Mouse (Mus musculus) C2C12 (cell line): ENCODE measurements around the gene Adcy5. TPM values are rescaled to one million over a fixed set of nuclear protein-coding genes. Genes with fewer than 3 reads are reported as not detected.

Source experiments
- H3K27me3 ChIP-seq: one replicate; pipeline ENCODE4 v1.6.1; 2011; ENCODE audit not compliant: control insufficient read depth, insufficient read depth, insufficient read length
- H3K36me3 ChIP-seq: one replicate; pipeline ENCODE4 v1.6.1; 2011; ENCODE audit not compliant: control insufficient read depth, insufficient read depth
- H3K4me3 ChIP-seq: one replicate; pipeline ENCODE4 v1.5.1; 2011; ENCODE audit warnings: mild to moderate bottlenecking, control low read depth; ENCODE audit not compliant: poor library complexity, insufficient read depth, severe bottlenecking
- H3K79me2 ChIP-seq: one replicate; pipeline ENCODE4 v1.6.1; 2011; ENCODE audit not compliant: control insufficient read depth, insufficient read depth
- H3K79me3 ChIP-seq: one replicate; pipeline ENCODE4 v1.6.1; 2011; ENCODE audit warnings: low read depth, control low read depth
- H3ac ChIP-seq: one replicate; pipeline ENCODE3; 2011; ENCODE audit warnings: low read depth; ENCODE audit not compliant: control insufficient read depth, insufficient read length
- CEBPB ChIP-seq: IDR thresholded peaks from one replicate; pipeline ENCODE4 v1.6.1; 2011; ENCODE audit warnings: low read depth, mild to moderate bottlenecking, control low read depth, moderate library complexity
- CTCF ChIP-seq: IDR thresholded peaks from one replicate; pipeline ENCODE4 v1.5.1; 2011; ENCODE audit not compliant: control insufficient read depth, insufficient read depth, insufficient read length
- FOSL1 ChIP-seq: IDR thresholded peaks from one replicate; pipeline ENCODE4 v1.8.0; 2011; ENCODE audit warnings: mild to moderate bottlenecking, low read length; ENCODE audit not compliant: poor library complexity, insufficient read depth, severe bottlenecking
- MAX ChIP-seq: IDR thresholded peaks from one replicate; pipeline ENCODE4 v1.6.1; 2011; ENCODE audit warnings: mild to moderate bottlenecking, control low read depth
- MYOD1 ChIP-seq: IDR thresholded peaks from one replicate; pipeline ENCODE4 v1.6.1; 2011; ENCODE audit warnings: low read depth; ENCODE audit not compliant: control insufficient read depth, insufficient read length
- MYOG ChIP-seq: IDR thresholded peaks from one replicate; pipeline ENCODE4 v1.6.1; 2011; ENCODE audit not compliant: control insufficient read depth, insufficient read length; ENCODE audit errors: extremely low read depth
- USF1 ChIP-seq: IDR thresholded peaks from one replicate; pipeline ENCODE4 v1.6.1; 2011; ENCODE audit warnings: low read depth, mild to moderate bottlenecking, control low read depth, moderate library complexity
- polyA plus RNA-seq: library from polyadenylated mRNA; unstranded; fragments of >200 nt; fragmentation: generic; extraction: Trizol; gene quantifications from one replicate; pipeline ENCODE4 v1.2.1, GENCODE M21; 2012; ENCODE audit warnings: missing spikeins

Adcy5 gene
- polyA plus RNA-seq, 1 experiment = 0.02 TPM

DNA sequence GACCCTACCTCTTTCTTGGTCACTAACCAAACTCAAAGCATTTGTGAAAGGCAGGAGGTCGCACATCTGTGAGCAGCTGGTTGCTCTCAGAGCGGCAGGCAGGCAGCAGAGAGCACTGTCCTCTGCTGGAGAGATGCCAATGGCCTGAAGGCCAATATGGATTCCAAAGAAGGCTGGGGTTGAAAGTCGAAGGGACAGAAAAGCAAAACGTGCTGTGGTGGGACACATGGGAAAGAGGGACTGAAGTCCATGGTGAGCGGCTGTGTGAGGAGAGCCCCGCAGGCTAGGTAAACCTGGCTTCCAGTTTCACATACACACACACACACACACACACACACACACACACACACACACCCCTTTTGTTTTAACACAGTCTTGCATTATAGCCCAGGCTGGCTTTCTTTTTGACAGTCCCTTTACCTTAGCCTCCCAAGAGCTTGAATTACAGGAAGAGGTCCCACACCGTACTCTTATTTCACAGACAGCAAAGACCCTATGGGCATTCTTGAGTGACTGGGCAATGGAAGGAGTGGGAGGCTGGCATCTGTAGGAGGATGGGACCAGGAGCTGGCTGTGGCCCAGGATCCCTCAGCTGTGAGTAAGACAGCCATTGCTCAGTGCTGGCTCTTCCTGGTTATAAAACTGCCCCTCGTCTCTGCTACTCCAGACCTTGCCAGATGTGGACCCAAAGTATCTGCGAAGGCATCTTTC is 45.9 kb downstream of the Adcy5 start:
- no peak overlapping the region for H3K4me3 ChIP-seq
- no peak for TF ChIP-seq FOSL1
- TF ChIP-seq MYOD1 = no peak
- TF ChIP-seq USF1 = no peak
- no peak for TF ChIP-seq MAX
- no peak for TF ChIP-seq MYOG
- no peak for TF ChIP-seq CTCF
- no peak for TF ChIP-seq CEBPB
- H3ac ChIP-seq = no peak overlapping the region
- no peaks in the 10 kb centered on the region for H3K79me3 ChIP-seq
- no peaks in the 10 kb centered on the region for H3K79me2 ChIP-seq
- peaks cover 46% of the 10 kb centered on the region for H3K27me3 ChIP-seq
- H3K36me3 ChIP-seq = no peaks in the 10 kb centered on the region

DNA sequence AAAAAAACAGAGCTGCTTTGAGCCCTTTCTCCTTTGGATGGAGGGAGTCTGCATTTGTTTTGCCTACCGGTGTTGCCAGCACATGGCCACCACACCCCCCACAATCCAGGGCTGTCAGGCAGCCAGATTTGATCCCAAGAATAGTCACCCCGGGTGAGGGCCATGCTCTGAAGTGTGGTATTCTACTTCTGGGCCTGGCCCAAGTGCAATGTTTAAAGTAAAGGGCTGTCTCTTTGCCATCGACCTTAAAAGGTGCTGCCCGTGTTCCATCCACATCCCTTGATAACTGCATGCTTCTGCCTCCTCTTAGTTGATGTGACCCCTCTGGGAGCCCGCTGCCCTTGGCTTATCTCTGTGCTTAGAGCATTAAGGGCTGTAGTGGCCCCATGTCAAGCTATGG is 46.6 kb downstream of the Adcy5 start:
- TF ChIP-seq MAX = no peak
- no peak for TF ChIP-seq MYOG
- TF ChIP-seq MYOD1 = no peak
- TF ChIP-seq USF1 = no peak
- no peak for TF ChIP-seq FOSL1
- no peak for TF ChIP-seq CEBPB
- no peak for TF ChIP-seq CTCF
- no peak overlapping the region for H3ac ChIP-seq
- H3K4me3 ChIP-seq = no peak overlapping the region
- no peaks in the 10 kb centered on the region for H3K79me2 ChIP-seq
- peaks cover 51% of the 10 kb centered on the region for H3K27me3 ChIP-seq
- no peaks in the 10 kb centered on the region for H3K79me3 ChIP-seq
- H3K36me3 ChIP-seq = no peaks in the 10 kb centered on the region

DNA sequence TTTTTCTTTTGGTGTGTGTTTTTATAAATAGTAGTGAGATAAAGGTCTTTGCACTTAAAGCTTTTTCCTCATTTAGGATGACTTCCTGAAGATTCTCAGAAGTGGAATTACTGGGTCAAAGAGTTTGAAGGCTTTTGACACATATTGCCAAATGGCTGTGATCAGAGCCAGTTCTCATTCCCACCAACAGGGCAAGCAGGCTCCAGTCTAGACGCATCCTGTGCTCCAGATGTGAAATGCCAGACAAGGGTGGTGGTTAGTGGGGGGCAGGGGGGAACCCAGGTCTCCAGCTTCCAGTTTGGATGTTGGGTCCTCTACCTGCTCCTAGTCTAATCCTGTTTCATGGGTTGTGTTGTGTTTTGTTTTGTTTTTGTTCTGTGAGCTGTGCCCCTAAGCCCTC is 48.8 kb downstream of the Adcy5 start:
- no peak for TF ChIP-seq MYOG
- TF ChIP-seq CEBPB = no peak
- TF ChIP-seq MYOD1 = no peak
- no peak for TF ChIP-seq FOSL1
- TF ChIP-seq MAX = no peak
- TF ChIP-seq CTCF = no peak
- no peak for TF ChIP-seq USF1
- Histone ChIP-seq H3K4me3 (no peak overlapping the region), H3K79me3 (no peaks in the 10 kb centered on the region), H3K27me3 (peaks cover 51% of the 10 kb centered on the region), H3K36me3 (no peaks in the 10 kb centered on the region), H3K79me2 (no peaks in the 10 kb centered on the region), H3ac (no peak overlapping the region)

DNA sequence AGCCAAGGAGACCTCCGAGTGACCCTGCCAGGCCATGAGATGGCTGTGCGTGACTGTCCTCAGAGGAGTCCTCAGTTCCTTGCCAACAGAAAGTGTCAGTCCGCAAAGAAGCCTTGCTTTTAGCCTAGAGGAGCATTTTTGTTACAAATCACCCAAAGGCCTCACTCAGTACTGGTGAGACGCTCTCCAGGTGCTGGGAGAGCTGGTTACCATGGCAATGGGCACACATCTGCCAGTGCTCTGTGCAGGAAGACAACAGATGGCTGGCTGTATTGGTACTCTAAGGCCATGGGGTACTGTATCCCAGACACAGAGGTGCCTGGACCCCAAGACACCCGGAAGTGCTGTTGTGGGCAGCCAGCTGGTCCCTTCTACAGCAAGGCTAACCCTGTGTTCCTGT is 51.0 kb downstream of the Adcy5 start:
- Histone ChIP-seq H3K79me2 (no peaks in the 10 kb centered on the region), H3K36me3 (no peaks in the 10 kb centered on the region), H3K4me3 (no peak overlapping the region), H3K79me3 (no peaks in the 10 kb centered on the region), H3ac (no peak overlapping the region), H3K27me3 (peaks cover 44% of the 10 kb centered on the region)
- no peak for TF ChIP-seq FOSL1
- TF ChIP-seq MAX = no peak
- no peak for TF ChIP-seq MYOG
- no peak for TF ChIP-seq CTCF
- no peak for TF ChIP-seq MYOD1
- no peak for TF ChIP-seq CEBPB
- no peak for TF ChIP-seq USF1

DNA sequence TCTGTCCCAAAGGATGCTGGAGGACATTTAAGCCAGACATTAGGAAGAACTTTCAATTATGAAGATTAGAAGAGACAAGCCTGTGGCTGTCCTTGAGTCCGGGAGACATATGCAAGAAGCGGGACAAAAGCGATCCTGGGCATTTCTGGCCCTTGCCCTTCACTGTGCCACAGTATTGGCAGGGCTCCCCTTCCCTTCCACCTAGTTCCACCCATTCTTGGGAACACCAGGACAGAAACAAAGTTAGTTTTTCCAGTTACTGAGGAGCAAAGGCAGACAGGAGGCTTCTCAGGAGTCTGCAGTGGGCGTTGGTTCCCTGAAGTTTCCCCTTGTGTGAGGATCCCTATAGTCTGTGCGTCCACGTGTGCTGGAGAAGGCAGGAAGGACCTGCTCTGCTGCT is 51.7 kb downstream of the Adcy5 start:
- no peak overlapping the region for H3K4me3 ChIP-seq
- TF ChIP-seq MYOG = no peak
- TF ChIP-seq USF1 = no peak
- TF ChIP-seq CTCF = no peak
- TF ChIP-seq MYOD1 = no peak
- no peak for TF ChIP-seq FOSL1
- TF ChIP-seq CEBPB = no peak
- TF ChIP-seq MAX = no peak
- no peaks in the 10 kb centered on the region for H3K79me2 ChIP-seq
- peaks cover 37% of the 10 kb centered on the region for H3K27me3 ChIP-seq
- H3K79me3 ChIP-seq = no peaks in the 10 kb centered on the region
- no peak overlapping the region for H3ac ChIP-seq
- H3K36me3 ChIP-seq = no peaks in the 10 kb centered on the region

DNA sequence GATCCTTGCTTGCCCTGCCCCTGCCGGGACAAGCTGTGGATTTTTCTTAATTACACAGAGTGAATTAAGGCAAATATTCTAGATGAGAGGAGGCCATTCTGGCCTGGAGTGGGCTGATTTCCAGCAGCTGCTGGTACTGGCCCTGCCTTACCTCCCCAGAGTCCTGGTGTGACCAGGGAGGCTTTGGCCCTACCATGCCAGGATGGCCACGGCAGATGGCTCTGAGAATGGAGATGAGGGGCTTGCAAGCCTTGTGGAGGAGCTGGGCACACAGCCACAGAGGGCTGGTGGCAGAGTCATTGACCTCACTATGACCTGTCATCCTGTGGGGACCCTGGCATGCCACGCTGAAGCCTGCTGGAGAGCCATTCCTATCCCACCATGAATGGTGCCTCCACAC is 54.1 kb downstream of the Adcy5 start:
- TF ChIP-seq MYOD1 (no peak), CTCF (no peak), MYOG (no peak), USF1 (no peak), FOSL1 (no peak), CEBPB (no peak), MAX (no peak)
- H3K27me3 ChIP-seq = peaks cover 27% of the 10 kb centered on the region

More for the DNA sequence above, 54.1 kb downstream of the Adcy5 start:
- Histone ChIP-seq H3K4me3 (no peak overlapping the region), H3K79me2 (no peaks in the 10 kb centered on the region), H3K79me3 (no peaks in the 10 kb centered on the region), H3K36me3 (no peaks in the 10 kb centered on the region), H3ac (no peak overlapping the region)
